Mouse (Mus musculus): ENCODE results near the gene Gabpa. TPM values are rescaled to one million over a fixed set of nuclear protein-coding genes. Genes with fewer than 3 reads are reported as not detected.

Gene Gabpa
- polyA plus RNA-seq, 1 experiment: 11.7 TPM

GRCm38 (mm10) chr16:84864656-84865055 lies 29.9 kb downstream of the Gabpa start:
- Histone ChIP-seq H3K4me3 (ENCODE audit: insufficient read depth, poor library complexity, severe bottlenecking) (no peak overlapping the region), H3K27me3 (ENCODE audit: control insufficient read depth, insufficient read depth, insufficient read length) (no peaks in the 10 kb centered on the region), H3K79me3 (ENCODE audit: low read depth) (no peaks in the 10 kb centered on the region), H3K36me3 (ENCODE audit: control insufficient read depth, insufficient read depth) (peaks cover 20% of the 10 kb centered on the region), H3K79me2 (ENCODE audit: control insufficient read depth, insufficient read depth) (no peaks in the 10 kb centered on the region), H3ac (ENCODE audit: control insufficient read depth, insufficient read length, low read depth) (no peak overlapping the region)
- TF ChIP-seq MAX (IDR thresholded peaks at IDR 0.05) (no peak), USF1 (IDR thresholded peaks at IDR 0.05; ENCODE audit: low read depth) (peak; percentile 57)

- H3K36me3 ChIP-seq (ENCODE audit: control insufficient read depth, insufficient read depth): no peaks in the 10 kb centered on the region
- H3ac ChIP-seq (ENCODE audit: control insufficient read depth, insufficient read length, low read depth): no peak overlapping the region
These were observed 39.1 kb downstream of the Gabpa start for GRCm38 (mm10) chr16:84873805-84874204.

GRCm38 (mm10) chr16:84875012-84875717 lies 40.4 kb downstream of the Gabpa start:
- Histone ChIP-seq H3K79me3 (ENCODE audit: low read depth) (no peaks in the 10 kb centered on the region), H3K4me3 (ENCODE audit: insufficient read depth, poor library complexity, severe bottlenecking) (no peak overlapping the region)
- no peak for TF ChIP-seq MYOG (IDR thresholded peaks at IDR 0.05; ENCODE audit: control insufficient read depth, extremely low read depth, insufficient read length)
- TF ChIP-seq CTCF (IDR thresholded peaks at IDR 0.05; ENCODE audit: control insufficient read depth, insufficient read depth, insufficient read length): no peak
- no peak for TF ChIP-seq MYOD1 (IDR thresholded peaks at IDR 0.05; ENCODE audit: control insufficient read depth, insufficient read length, low read depth)
- no peak for TF ChIP-seq FOSL1 (IDR thresholded peaks at IDR 0.05; ENCODE audit: insufficient read depth, low read length, poor library complexity, severe bottlenecking)
- no peak for TF ChIP-seq MAX (IDR thresholded peaks at IDR 0.05)
- no peak for TF ChIP-seq CEBPB (IDR thresholded peaks at IDR 0.05; ENCODE audit: low read depth)
- no peak for TF ChIP-seq USF1 (IDR thresholded peaks at IDR 0.05; ENCODE audit: low read depth)

More at GRCm38 (mm10) chr16:84873805-84874204, 39.1 kb downstream of the Gabpa start:
- H3K79me2 ChIP-seq (ENCODE audit: control insufficient read depth, insufficient read depth): no peaks in the 10 kb centered on the region
- no peaks in the 10 kb centered on the region for H3K79me3 ChIP-seq (ENCODE audit: low read depth)
- no peak overlapping the region for H3K4me3 ChIP-seq (ENCODE audit: insufficient read depth, poor library complexity, severe bottlenecking)
- TF ChIP-seq CTCF (IDR thresholded peaks at IDR 0.05; ENCODE audit: control insufficient read depth, insufficient read depth, insufficient read length) (no peak), CEBPB (IDR thresholded peaks at IDR 0.05; ENCODE audit: low read depth) (no peak), MAX (IDR thresholded peaks at IDR 0.05) (no peak), MYOD1 (IDR thresholded peaks at IDR 0.05; ENCODE audit: control insufficient read depth, insufficient read length, low read depth) (no peak), MYOG (IDR thresholded peaks at IDR 0.05; ENCODE audit: control insufficient read depth, extremely low read depth, insufficient read length) (no peak), FOSL1 (IDR thresholded peaks at IDR 0.05; ENCODE audit: insufficient read depth, low read length, poor library complexity, severe bottlenecking) (no peak), USF1 (IDR thresholded peaks at IDR 0.05; ENCODE audit: low read depth) (no peak)
- H3K27me3 ChIP-seq (ENCODE audit: control insufficient read depth, insufficient read depth, insufficient read length): no peaks in the 10 kb centered on the region

GRCm38 (mm10) chr16:84875718-84876035 lies 41.0 kb downstream of the Gabpa start:
- no peaks in the 10 kb centered on the region for H3K27me3 ChIP-seq (ENCODE audit: control insufficient read depth, insufficient read depth, insufficient read length)
- TF ChIP-seq MYOD1 (IDR thresholded peaks at IDR 0.05; ENCODE audit: control insufficient read depth, insufficient read length, low read depth): no peak
- no peak for TF ChIP-seq FOSL1 (IDR thresholded peaks at IDR 0.05; ENCODE audit: insufficient read depth, low read length, poor library complexity, severe bottlenecking)
- H3ac ChIP-seq (ENCODE audit: control insufficient read depth, insufficient read length, low read depth): no peak overlapping the region
- no peak overlapping the region for H3K4me3 ChIP-seq (ENCODE audit: insufficient read depth, poor library complexity, severe bottlenecking)
- no peaks in the 10 kb centered on the region for H3K79me3 ChIP-seq (ENCODE audit: low read depth)
- no peaks in the 10 kb centered on the region for H3K36me3 ChIP-seq (ENCODE audit: control insufficient read depth, insufficient read depth)
- H3K79me2 ChIP-seq (ENCODE audit: control insufficient read depth, insufficient read depth): no peaks in the 10 kb centered on the region

More at GRCm38 (mm10) chr16:84875012-84875717, 40.4 kb downstream of the Gabpa start:
- Histone ChIP-seq H3ac (ENCODE audit: control insufficient read depth, insufficient read length, low read depth) (no peak overlapping the region), H3K79me2 (ENCODE audit: control insufficient read depth, insufficient read depth) (no peaks in the 10 kb centered on the region), H3K36me3 (ENCODE audit: control insufficient read depth, insufficient read depth) (no peaks in the 10 kb centered on the region), H3K27me3 (ENCODE audit: control insufficient read depth, insufficient read depth, insufficient read length) (no peaks in the 10 kb centered on the region)

- no peaks in the 10 kb centered on the region for H3K79me3 ChIP-seq (ENCODE audit: low read depth)
- H3K4me3 ChIP-seq (ENCODE audit: insufficient read depth, poor library complexity, severe bottlenecking): no peak overlapping the region
- H3ac ChIP-seq (ENCODE audit: control insufficient read depth, insufficient read length, low read depth): no peak overlapping the region
- H3K27me3 ChIP-seq (ENCODE audit: control insufficient read depth, insufficient read depth, insufficient read length): no peaks in the 10 kb centered on the region
- no peak for TF ChIP-seq MAX (IDR thresholded peaks at IDR 0.05)
- TF ChIP-seq MYOG (IDR thresholded peaks at IDR 0.05; ENCODE audit: control insufficient read depth, extremely low read depth, insufficient read length): no peak
- no peak for TF ChIP-seq FOSL1 (IDR thresholded peaks at IDR 0.05; ENCODE audit: insufficient read depth, low read length, poor library complexity, severe bottlenecking)
- no peak for TF ChIP-seq MYOD1 (IDR thresholded peaks at IDR 0.05; ENCODE audit: control insufficient read depth, insufficient read length, low read depth)
- no peak for TF ChIP-seq CTCF (IDR thresholded peaks at IDR 0.05; ENCODE audit: control insufficient read depth, insufficient read depth, insufficient read length)
- TF ChIP-seq USF1 (IDR thresholded peaks at IDR 0.05; ENCODE audit: low read depth): no peak
- H3K36me3 ChIP-seq (ENCODE audit: control insufficient read depth, insufficient read depth): no peaks in the 10 kb centered on the region
- no peaks in the 10 kb centered on the region for H3K79me2 ChIP-seq (ENCODE audit: control insufficient read depth, insufficient read depth)
These were observed 41.4 kb downstream of the Gabpa start for GRCm38 (mm10) chr16:84876082-84876481.

GRCm38 (mm10) chr16:84879146-84879545 lies 44.4 kb downstream of the Gabpa start:
- no peaks in the 10 kb centered on the region for H3K36me3 ChIP-seq (ENCODE audit: control insufficient read depth, insufficient read depth)
- no peak overlapping the region for H3K4me3 ChIP-seq (ENCODE audit: insufficient read depth, poor library complexity, severe bottlenecking)
- TF ChIP-seq CEBPB (IDR thresholded peaks at IDR 0.05; ENCODE audit: low read depth): no peak
- no peak for TF ChIP-seq MYOD1 (IDR thresholded peaks at IDR 0.05; ENCODE audit: control insufficient read depth, insufficient read length, low read depth)
- no peak for TF ChIP-seq FOSL1 (IDR thresholded peaks at IDR 0.05; ENCODE audit: insufficient read depth, low read length, poor library complexity, severe bottlenecking)
- TF ChIP-seq MAX (IDR thresholded peaks at IDR 0.05): no peak
- TF ChIP-seq MYOG (IDR thresholded peaks at IDR 0.05; ENCODE audit: control insufficient read depth, extremely low read depth, insufficient read length): no peak
- peak; percentile 63 for TF ChIP-seq CTCF (IDR thresholded peaks at IDR 0.05; ENCODE audit: control insufficient read depth, insufficient read depth, insufficient read length)
- no peak for TF ChIP-seq USF1 (IDR thresholded peaks at IDR 0.05; ENCODE audit: low read depth)
- H3K79me2 ChIP-seq (ENCODE audit: control insufficient read depth, insufficient read depth): no peaks in the 10 kb centered on the region
- no peaks in the 10 kb centered on the region for H3K27me3 ChIP-seq (ENCODE audit: control insufficient read depth, insufficient read depth, insufficient read length)
- H3ac ChIP-seq (ENCODE audit: control insufficient read depth, insufficient read length, low read depth): no peak overlapping the region
- H3K79me3 ChIP-seq (ENCODE audit: low read depth): no peaks in the 10 kb centered on the region
